Mouse (Mus musculus): ENCODE measurements around the gene Ankrd13a.

The Ankrd13a gene

DNA sequence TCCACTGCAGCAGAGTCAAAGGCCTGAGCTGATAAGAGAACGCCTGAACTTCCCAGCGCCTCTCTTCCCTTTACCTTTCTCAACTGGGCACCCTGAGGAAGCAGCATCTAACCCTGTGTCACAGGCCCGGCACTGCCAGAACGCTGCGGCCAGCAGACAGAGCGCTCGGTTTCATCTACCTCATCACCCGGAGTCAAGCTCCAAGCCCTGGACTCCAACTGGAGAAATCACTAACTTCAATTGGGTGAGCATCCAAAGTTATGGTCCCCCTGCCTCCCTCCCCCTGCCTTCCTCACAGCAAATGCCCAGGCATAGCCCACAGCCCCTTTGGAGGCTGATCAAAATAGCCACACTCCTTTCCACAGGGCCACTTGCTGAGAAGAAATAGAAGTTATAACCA, 7.8 kb upstream of the Ankrd13a start:
- DNase-seq (ENCODE audit: low read depth, low spot score), result no peak

- no peak for DNase-seq (ENCODE audit: low read depth, low spot score)
Measured at GRCm38 (mm10) chr5:114767185-114767584, 7.3 kb upstream of the Ankrd13a start.

DNA sequence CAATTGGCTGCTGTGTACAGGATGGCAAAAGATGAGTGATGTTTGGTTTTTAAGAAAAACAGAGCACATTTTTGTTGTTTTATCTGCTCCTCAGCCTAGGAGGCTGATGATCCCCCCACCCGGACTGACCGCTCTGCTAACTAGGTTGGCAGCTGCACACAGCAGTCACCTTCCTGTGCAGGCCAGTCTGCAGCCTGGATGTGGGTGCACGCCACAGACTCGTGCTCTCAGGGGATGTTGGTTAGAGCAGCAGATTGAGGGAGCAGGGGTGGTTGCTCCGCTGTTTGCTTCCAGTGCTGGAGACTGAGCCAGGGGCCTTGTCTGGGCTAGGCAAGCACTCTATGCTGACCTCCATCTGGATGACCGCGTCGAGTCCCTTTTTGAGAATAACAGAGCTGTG, 4.7 kb upstream of the Ankrd13a start:
- no peak for DNase-seq (ENCODE audit: low read depth, low spot score)

- DNase-seq (ENCODE audit: low read depth, low spot score), result no peak
Measured at GRCm38 (mm10) chr5:114771796-114772195, 2.7 kb upstream of the Ankrd13a start.

DNA sequence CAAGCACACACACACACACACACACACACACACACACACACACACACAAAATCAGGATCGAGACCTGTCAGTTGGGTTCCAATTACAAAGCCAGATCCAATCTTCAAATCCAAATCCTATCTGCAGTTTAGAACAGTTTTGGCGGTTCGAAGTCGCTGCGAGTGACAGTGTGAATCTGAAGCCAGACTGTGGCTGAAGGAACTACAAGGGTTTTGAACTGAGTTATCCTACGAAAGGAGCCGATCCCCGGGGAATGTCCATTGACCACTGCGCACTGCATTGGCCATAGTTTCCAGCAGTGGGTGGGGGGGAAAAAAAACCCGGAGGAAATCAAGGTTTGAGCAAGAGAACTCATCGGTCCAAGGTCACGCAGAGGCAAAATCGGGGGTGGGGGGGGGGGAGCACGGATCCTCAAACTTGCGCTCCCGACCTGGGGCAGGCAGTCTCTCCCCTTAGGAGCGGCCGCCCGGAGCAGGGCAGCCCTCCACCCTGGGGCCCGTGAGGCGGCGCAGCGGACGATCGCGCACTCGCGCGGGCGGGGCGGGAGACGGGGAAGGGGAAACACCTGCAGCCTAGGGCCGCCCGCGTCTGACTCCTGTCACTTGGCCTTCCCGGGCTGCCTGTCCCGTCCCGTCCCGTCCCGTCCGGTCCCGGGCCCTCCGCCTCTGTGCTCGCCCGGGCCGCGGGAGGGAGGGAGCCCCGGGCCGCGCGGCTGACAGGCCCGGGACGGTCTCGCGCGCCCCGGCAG, 1.8 kb upstream of the Ankrd13a start:
- DNase-seq (ENCODE audit: low read depth, low spot score), result no peak

- DNase-seq (ENCODE audit: low read depth, low spot score), result peak; percentile 84
Measured at GRCm38 (mm10) chr5:114773211-114773710, 1.2 kb upstream of the Ankrd13a start.

GRCm38 (mm10) chr5:114773780-114774179, 697 bp upstream of the Ankrd13a start:
- DNase-seq (ENCODE audit: low read depth, low spot score), result no peak

- no peak for DNase-seq (ENCODE audit: low read depth, low spot score)
Measured at GRCm38 (mm10) chr5:114775056-114775979, 841 bp downstream of the Ankrd13a start, which contains the start of gene Git2. Gene Git2 (minus strand): TSS chr5:114775517.

DNA sequence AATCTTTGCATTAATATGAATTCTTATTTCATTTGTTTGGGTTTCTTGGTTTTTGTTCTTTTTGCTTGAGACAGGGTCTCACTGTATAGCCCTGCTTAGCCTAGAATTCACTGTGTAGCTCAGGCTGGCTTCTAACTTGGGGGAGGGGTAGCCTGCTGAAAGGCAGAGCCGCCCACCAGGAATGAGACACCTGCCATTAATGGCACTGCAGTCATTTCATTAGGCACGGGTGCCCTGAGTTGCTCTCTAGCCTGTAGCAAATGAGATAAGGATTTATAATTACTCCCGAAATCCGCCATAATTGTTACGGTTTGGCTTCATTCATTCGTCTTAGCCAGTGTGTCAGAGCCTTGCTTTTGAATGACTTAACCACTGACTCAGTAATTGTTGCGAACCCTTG, 1.7 kb downstream of the Ankrd13a start:
- no peak for DNase-seq (ENCODE audit: low read depth, low spot score)

DNA sequence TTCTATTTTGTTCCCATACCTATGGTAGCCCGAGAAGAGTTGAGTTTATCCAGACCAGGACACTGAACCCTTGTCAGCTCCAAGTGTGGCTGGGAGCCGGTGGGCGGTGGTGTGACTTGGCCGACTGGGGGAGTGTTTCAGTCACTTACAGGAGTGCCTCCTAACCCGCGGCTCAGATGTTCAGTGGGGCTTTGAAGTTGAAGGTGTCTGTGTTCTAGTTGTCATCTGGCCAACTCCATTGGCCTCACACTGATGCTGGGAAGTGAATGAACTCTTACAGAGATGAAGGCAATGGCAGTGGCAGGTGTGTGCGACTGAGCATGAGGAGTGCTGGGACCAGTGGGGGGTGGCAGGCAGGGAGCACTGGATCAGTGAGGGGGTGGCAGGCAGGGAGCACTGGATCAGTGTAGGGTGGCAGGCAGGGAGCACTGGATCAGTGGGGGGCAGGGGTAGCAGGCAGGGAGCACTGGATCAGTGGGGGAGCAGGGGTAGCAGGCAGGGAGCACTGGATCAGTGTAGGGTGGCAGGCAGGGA, 5.5 kb downstream of the Ankrd13a start:
- DNase-seq (ENCODE audit: low read depth, low spot score), result no peak

- DNase-seq (ENCODE audit: low read depth, low spot score), result no peak
Measured at GRCm38 (mm10) chr5:114780912-114781311, 6.4 kb downstream of the Ankrd13a start.

DNA sequence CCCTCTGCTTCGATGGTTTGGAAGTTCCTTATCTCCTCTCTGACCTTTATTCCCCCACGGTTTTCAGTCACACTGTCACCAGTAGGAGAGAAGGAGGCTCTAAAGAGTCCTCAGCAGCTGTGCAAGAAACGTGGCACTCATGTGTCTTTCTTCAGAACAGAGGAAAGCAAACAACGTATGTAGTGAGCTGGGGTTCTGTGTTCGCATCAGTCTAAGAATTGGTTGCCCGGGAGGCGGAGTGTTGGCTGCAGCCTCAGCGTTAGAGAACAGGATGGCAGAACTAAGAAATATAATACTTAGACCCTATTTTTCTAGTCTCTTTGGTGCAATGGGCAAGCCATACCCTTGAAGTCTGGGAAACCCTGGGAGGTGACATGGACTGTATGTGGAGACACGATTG, 8.5 kb downstream of the Ankrd13a start:
- DNase-seq (ENCODE audit: low read depth, low spot score), result no peak

DNA sequence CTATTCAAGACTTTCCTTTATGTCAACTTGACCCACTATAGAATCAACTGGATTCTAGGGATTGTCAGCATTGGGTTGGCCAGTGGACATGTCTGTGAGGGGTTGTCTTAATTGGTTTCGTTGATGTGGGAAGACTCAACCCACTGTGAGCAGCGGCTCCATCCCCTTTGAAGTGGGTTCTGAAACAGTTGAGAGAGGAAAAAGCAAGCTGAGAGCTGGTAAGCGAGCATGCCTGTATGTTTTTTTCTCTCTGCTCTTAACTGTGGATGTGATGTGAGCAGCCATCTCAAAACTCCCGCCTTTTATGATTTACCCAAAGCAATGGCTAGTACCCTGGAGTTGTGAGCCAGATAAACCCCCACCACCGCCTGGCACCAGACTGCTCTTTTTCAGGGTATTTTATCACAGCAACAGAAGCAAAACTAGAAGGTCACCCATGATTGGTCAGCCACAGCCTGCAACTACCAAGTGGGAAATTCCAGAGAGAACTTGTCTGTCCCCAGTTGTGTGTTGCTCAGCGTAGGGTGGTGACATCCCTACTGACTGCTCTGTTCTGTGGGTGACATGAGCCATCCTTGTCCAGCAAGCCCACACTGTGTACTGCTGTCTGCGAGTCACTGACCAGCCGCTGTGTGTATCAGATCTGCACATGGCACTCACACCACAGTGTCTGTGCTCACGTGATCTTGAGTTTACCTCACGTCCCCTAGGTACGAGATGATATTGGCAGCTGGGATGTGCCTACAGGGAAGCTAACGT, 9.1 kb downstream of the Ankrd13a start:
- no peak for DNase-seq (ENCODE audit: low read depth, low spot score)

DNA sequence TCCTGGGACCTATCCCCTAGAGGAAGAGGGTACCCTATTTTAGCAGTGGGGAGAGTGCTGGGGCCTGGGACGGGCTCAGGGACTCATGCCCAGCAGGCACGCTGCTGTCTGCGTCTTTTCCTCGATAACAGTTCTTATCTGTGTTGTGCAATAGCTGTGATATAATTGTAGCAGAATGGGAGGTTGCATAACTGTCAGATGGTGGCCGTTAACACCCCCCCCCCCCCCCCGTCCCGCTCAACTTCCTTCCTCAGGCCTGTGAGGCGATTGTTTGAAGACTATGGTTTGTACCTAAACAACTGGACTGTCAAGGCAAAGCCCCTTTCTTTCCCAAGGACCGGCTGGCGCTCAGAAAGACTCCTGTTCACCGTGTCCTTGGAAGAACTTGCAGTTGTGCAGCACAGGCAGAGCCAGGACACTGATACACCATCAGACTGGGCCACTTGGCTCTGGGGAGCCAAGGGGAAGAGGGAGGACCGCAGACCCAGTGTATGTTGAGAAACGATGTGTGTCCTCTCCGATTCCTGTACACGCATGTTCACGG, 10.2 kb downstream of the Ankrd13a start:
- DNase-seq (ENCODE audit: low read depth, low spot score), result no peak

DNA sequence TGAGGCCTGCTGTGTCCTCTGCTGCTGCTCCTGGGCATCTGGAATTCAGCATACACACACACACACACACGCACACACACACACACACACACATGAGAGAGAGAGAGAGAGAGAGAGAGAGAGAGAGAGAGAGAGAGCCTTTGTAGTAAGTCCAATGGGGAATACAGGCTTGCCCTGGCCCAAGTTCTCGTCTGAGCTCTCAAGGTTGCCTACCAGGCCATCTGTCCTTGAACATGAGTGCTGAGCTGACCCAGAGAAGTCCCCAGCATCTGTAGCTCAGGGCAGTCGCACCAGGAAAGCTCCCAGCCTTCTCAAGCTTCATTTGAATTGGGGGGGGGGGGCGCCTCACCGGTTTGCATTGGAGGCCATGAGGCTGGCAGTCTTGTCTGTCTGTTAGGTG, 10.7 kb downstream of the Ankrd13a start:
- DNase-seq (ENCODE audit: low read depth, low spot score), result no peak

DNA sequence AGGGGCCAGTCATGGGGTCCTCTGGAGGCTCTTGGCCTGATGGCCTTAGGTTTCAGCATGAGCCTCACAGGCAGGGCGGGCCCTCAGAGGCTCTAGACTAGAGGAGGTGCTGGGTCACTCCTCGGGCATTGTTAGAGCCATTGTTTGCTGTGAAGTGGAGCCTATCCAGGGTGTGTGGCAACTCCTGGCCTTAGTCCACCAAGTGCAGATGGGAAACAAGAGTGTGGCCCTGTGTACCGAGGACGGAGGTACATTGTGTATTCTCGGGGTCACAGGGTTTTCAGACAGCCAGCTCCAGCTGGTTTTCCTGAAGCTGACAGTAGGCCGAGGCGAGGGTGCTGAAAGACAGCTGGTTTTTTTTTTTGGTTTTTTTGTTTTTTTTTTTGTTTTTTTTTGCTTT, 18.8 kb downstream of the Ankrd13a start:
- no peak for DNase-seq (ENCODE audit: low read depth, low spot score)

GRCm38 (mm10) chr5:114794609-114795008, 20.1 kb downstream of the Ankrd13a start:
- no peak for DNase-seq (ENCODE audit: low read depth, low spot score)

GRCm38 (mm10) chr5:114795231-114795630, 20.8 kb downstream of the Ankrd13a start:
- no peak for DNase-seq (ENCODE audit: low read depth, low spot score)

GRCm38 (mm10) chr5:114795653-114796052, 21.2 kb downstream of the Ankrd13a start:
- no peak for DNase-seq (ENCODE audit: low read depth, low spot score)

- no peak for DNase-seq (ENCODE audit: low read depth, low spot score)
Measured at GRCm38 (mm10) chr5:114796299-114797012, 22.0 kb downstream of the Ankrd13a start.

- no peak for DNase-seq (ENCODE audit: low read depth, low spot score)
Measured at GRCm38 (mm10) chr5:114797253-114797652, 22.8 kb downstream of the Ankrd13a start.

All from WW6 (cell line).